Mouse (Mus musculus) kidney, adult 8-10 months (tissue): ENCODE results near the gene Ctsh.
A peak's percentile ranks its signal among the peaks of the same experiment; 100 is the strongest.

Source experiments
- DNase-seq, 2 experiments: peaks; one replicate each; pipeline ENCODE4 v3.0.0; 2022

Gene Ctsh

GRCm38 (mm10) chr9:90113651-90114566 is 60.0 kb downstream of the Ctsh start:
- peak; percentile 92 to 93 for DNase-seq

GRCm38 (mm10) chr9:90114567-90115307 is 60.8 kb downstream of the Ctsh start, which contains the start of gene Morf4l1:
Morf4l1 (minus strand) TSS chr9:90114774.
- DNase-seq = peak; percentile 97

GRCm38 (mm10) chr9:90115308-90115700 is 61.4 kb downstream of the Ctsh start:
- DNase-seq = no peak

- DNase-seq = no peak
Observed at GRCm38 (mm10) chr9:90117234-90117633, 63.3 kb downstream of the Ctsh start.

- DNase-seq = no peak
Observed at GRCm38 (mm10) chr9:90122246-90122740, 68.3 kb downstream of the Ctsh start.

- no peak for DNase-seq
Observed at GRCm38 (mm10) chr9:90124156-90124872, 70.4 kb downstream of the Ctsh start.

- no peak for DNase-seq
Observed at GRCm38 (mm10) chr9:90124873-90125245, 70.9 kb downstream of the Ctsh start.
